Mouse (Mus musculus) kidney, postnatal 0 days (tissue): ENCODE data around the gene Yy1. TPM values are rescaled to one million over a fixed set of nuclear protein-coding genes. Genes with fewer than 3 reads are reported as not detected.

ENCODE experiments used
- ATAC-seq: fragments of 200-750 bp; cut with Nextera tagmentation; replicated peaks from 2 replicates; pipeline ENCODE4 v1.8.0; 2017; ENCODE audit warnings: low read depth, moderate number of reproducible peaks, moderate TSS enrichment, moderate library complexity; ENCODE audit not compliant: low FRiP score
- DNase-seq: peaks from one replicate; pipeline ENCODE4 v3.0.0-alpha.2; 2016; ENCODE audit warnings: low spot score
- H3K27ac ChIP-seq: fragments of 300-500 bp; sonication (generic); 2 replicates; pipeline ENCODE4 v1.5.1; 2014; ENCODE audit warnings: mild to moderate bottlenecking
- H3K27me3 ChIP-seq: fragments of 300-500 bp; sonication (generic); 2 replicates; pipeline ENCODE4 v1.6.1; 2014; ENCODE audit warnings: low read length, mixed read lengths; ENCODE audit not compliant: insufficient read depth
- H3K36me3 ChIP-seq: fragments of 300-500 bp; sonication (generic); 2 replicates; pipeline ENCODE4 v1.6.1; 2014; ENCODE audit warnings: low read length, mixed read lengths; ENCODE audit not compliant: insufficient read depth
- H3K4me1 ChIP-seq: fragments of 300-500 bp; sonication (generic); replicated peaks from 2 replicates; pipeline ENCODE4 v1.6.1; 2014; ENCODE audit warnings: antibody characterized with exemption, low read length, mixed read lengths; ENCODE audit not compliant: insufficient read depth
- H3K4me2 ChIP-seq: fragments of 300-500 bp; sonication (generic); 2 replicates; pipeline ENCODE4 v1.6.1; 2014; ENCODE audit warnings: mild to moderate bottlenecking, low read length, moderate library complexity, mixed read lengths
- H3K4me3 ChIP-seq: fragments of 300-500 bp; sonication (generic); replicated peaks from 2 replicates; pipeline ENCODE4 v1.5.1; 2014; ENCODE audit warnings: low read depth, low read length
- H3K9ac ChIP-seq: fragments of 300-500 bp; sonication (generic); 2 replicates; pipeline ENCODE4 v1.6.1; 2014; ENCODE audit warnings: low read depth, low read length
- H3K9me3 ChIP-seq: fragments of 300-500 bp; sonication (generic); replicated peaks from 2 replicates; pipeline ENCODE4 v1.6.1; 2016; ENCODE audit warnings: low read length, inconsistent platforms, mixed read lengths
- CTCF ChIP-seq: IDR thresholded peaks from 2 replicates; pipeline ENCODE4 v1.5.1; 2016; ENCODE audit warnings: antibody characterized with exemption, low read depth, mild to moderate bottlenecking, moderate library complexity
- WGBS: fragments of 180-500 bp; shearing (Covaris S2); extraction: QIAGEN DNeasy Blood & Tissue Kit; methylation state at CpG from one replicate; pipeline ENCODE4 v1.1.7; 2014; 5-methylcytosine and 5-hydroxymethylcytosine counted together
- polyA plus RNA-seq: library from polyadenylated mRNA; unstranded; fragments of >200 nt; fragmentation: Nextera tagmentation; extraction: Ambion mirVana; gene quantifications from 2 replicates; pipeline ENCODE4 v1.2.1, GENCODE M21; 2015

Gene Yy1
- polyA plus RNA-seq, 1 experiment from 2014 or later, result 17.3 TPM

DNA sequence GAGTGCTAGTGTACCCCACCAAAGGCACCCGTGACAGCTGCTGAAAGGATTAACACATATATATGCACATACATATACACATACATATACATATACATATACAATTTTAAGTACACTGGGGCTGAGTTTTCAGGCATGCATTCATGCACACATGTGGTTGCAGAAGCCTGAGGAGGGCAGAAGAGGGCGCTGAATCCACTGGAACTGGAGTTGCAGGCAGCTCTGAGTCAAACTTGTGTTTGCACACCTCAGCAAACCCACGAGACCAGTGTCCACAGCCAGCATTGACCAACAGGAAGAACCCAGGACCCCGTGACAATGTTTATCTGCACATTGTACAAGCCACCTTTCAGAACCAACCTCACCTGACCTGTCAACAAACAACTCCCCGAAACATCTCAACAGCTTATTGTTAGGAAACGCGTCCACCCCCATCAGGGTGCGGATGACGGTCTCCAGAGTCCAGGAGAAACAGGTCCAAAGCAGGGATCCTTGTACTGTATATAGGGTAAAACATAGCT lies 32.2 kb upstream of the Yy1 start:
- Histone ChIP-seq H3K9ac (no peak overlapping the region), H3K36me3 (no peaks in the 10 kb centered on the region), H3K4me3 (no peak overlapping the region), H3K27me3 (no peaks in the 10 kb centered on the region), H3K4me2 (no peak overlapping the region), H3K9me3 (no peaks in the 10 kb centered on the region), H3K4me1 (0 out of 2 replicates have a peak, but pooled peaks cover 3% of the 10 kb centered on the region), H3K27ac (peak overlapping the region; percentile 25; the same call in 1 of the 2 replicates)
- peak; percentile 55 for TF ChIP-seq CTCF
- DNase-seq (peak; percentile 39), ATAC-seq (no peak)
- 71% methylated on average over 9 of the region's 9 CpGs for WGBS

DNA sequence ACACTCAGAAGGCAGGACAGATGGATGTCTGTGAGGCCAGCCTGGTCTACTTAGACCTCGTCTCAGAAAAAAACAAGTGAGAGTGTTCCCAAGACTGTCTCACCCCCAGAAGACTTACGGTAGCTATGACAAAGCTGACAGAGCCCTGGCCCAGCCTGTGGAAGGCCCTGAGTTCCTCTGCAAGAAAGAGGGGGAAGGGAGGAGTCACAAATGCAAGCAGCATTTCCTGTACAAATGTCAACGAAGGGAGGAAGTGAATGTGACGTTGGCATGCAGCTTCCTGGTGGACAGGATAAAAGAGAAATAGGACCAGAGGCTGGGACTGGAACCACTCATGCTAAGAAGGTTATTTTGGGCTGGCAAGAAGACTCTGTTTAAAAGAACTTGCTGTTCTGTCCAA lies 31.6 kb upstream of the Yy1 start:
- no peak for TF ChIP-seq CTCF
- no peak overlapping the region for H3K4me3 ChIP-seq
- H3K27me3 ChIP-seq, result no peaks in the 10 kb centered on the region
- H3K9ac ChIP-seq, result no peak overlapping the region
- 43% methylated on average over 4 of the region's 4 CpGs for WGBS
- no peaks in the 10 kb centered on the region for H3K36me3 ChIP-seq
- DNase-seq (peak; percentile 70), ATAC-seq (no peak)
- 0 out of 2 replicates have a peak, but pooled peaks cover 3% of the 10 kb centered on the region for H3K4me1 ChIP-seq
- H3K9me3 ChIP-seq, result no peaks in the 10 kb centered on the region
- H3K4me2 ChIP-seq, result no peak overlapping the region
- peak overlapping the region; percentile 25; the same call in 1 of the 2 replicates for H3K27ac ChIP-seq

DNA sequence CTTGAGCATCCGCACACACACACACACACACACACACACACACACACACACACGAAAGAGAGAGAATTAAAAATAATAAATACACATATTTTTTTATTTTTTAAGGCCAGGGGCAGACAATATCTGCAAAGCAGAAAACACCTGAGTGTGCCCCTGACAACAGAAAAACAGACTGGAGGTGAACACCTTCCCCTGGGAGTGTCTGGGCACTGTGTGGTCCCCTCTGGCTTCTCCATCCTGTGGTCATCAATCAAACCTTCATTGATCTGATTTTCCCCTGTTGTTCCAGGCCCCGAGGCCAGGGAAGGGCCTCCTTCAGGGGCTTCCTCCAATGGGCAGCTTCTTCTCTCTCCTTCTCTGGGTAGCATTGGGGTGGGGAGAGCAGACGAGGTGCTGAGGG lies 31.1 kb upstream of the Yy1 start:
- WGBS, result 66% methylated on average over 4 of the region's 4 CpGs
- no peak overlapping the region for H3K4me3 ChIP-seq
- ATAC-seq, result no peak
- H3K27ac ChIP-seq, result no peak overlapping the region
- H3K36me3 ChIP-seq, result no peaks in the 10 kb centered on the region
- peaks cover 3% of the 10 kb centered on the region; the same call in 1 of the 2 replicates for H3K4me1 ChIP-seq
- H3K4me2 ChIP-seq, result no peak overlapping the region
- no peaks in the 10 kb centered on the region for H3K9me3 ChIP-seq
- H3K27me3 ChIP-seq, result no peaks in the 10 kb centered on the region
- no peak for TF ChIP-seq CTCF
- DNase-seq, result no peak
- no peak overlapping the region for H3K9ac ChIP-seq

DNA sequence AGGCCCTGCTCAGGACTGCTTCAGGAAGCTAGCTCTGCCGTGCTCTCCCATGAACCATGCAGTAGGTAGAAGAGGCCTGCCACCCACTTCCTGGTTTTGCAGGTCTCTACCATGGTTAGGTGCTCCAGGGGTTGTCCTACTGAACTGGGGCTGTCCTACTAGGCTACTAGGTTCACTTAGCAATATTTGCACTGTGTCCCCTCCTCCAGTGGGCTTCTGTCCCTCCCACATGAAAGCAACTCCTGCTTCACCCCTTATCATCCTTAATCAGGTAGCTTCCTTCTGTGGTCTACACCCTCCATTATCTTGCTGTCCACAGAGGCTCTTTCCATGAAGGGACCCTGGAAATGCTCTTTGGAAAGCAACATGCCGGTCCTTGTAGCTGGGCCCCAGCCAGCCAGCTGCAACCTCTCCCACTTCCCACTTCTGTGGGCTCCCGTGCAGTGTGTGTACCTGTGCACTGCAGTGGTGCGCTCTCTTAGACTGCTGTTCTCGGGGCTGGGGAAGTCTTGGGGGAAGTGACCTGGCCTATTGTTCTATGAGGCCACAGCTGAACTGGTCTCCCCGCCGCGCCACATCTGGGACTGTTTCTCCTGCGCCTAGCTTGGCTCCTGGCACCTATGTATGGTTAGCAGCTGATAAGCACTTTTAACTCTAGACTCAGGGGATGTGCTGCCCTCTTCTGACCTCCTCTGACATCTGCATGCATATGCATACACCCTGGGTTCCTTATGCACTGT lies 29.5 kb upstream of the Yy1 start:
- Histone ChIP-seq H3K36me3 (no peaks in the 10 kb centered on the region), H3K27me3 (no peaks in the 10 kb centered on the region), H3K4me3 (no peak overlapping the region), H3K9ac (no peak overlapping the region), H3K4me1 (peaks cover 3% of the 10 kb centered on the region; the same call in 1 of the 2 replicates), H3K4me2 (no peak overlapping the region), H3K9me3 (no peaks in the 10 kb centered on the region), H3K27ac (no peak overlapping the region)
- ATAC-seq, result no peak
- peak; percentile 56 for TF ChIP-seq CTCF
- WGBS, result 73% methylated on average over 9 of the region's 9 CpGs
- DNase-seq, result peak; percentile 27

DNA sequence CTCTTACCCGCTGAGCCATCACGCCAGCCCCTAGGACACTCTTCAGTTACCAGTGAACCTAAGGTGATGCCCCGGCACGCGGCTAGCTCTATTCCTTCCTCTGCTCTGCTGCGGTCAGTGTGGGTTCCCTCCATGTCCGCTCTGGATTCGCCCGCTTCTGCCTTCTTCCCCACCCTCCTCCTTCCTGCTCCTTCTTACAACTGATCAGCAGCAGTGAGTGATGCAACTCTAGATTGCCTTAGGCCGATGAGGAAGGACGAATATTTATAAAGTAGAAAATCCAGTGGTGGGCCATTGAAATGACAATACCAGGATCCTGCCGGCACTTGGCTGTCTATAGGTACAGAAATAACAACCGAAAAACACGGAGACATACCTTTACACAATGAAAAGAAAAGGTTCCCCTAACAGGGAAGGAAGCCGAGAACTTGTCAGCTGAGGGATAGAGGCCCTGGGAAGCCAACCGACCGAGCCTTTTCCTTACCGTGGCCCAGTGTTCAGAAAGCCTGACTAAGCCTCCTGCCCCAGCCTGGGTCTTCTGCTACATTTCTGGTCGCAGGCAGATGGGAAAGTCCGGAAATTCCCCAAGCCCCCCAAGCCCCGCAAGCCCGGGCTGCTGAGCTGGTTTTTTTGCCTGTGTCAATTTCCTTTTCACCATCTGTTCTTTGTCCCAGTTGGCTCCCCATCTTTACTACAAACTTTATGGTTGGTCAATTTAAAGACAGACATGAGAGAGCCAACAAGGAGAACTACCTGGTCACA lies 27.7 kb upstream of the Yy1 start:
- no peak for TF ChIP-seq CTCF
- Histone ChIP-seq H3K27me3 (no peaks in the 10 kb centered on the region), H3K9ac (peak overlapping the region; percentile 55), H3K9me3 (no peaks in the 10 kb centered on the region), H3K4me3 (peak overlapping the region; percentile 30), H3K36me3 (no peaks in the 10 kb centered on the region), H3K4me1 (peaks cover 3% of the 10 kb centered on the region; the same call in 1 of the 2 replicates), H3K27ac (peak overlapping the region; percentile 88), H3K4me2 (peak overlapping the region; percentile 68)
- whole genome bisulfite sequencing, result 62% methylated on average over 22 of the region's 22 CpGs
- ATAC-seq (no peak), DNase-seq (peak; percentile 20)

DNA sequence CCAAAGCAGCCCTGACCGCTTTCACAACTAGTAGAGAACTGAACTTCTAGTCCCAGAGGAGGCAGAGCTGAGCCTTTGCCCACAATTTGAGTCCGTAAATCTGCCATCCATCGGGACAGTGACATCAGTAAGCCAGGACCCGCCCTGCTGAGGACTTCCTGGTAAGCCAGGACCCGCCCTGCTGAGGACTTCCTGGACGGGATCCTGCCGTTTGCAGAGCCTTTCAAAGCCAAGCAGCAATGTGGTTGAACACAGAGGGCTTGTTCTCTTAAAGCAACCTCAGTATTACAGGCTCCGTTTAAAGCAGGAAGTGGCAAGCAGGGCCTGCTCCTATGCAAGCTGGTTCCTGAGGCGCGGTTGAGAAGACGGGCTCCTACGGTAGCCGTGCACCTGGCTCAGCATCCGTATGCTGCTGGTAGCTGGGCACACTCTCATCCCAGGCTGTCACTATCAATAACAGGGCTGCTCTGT lies 27.0 kb upstream of the Yy1 start:
- Histone ChIP-seq H3K36me3 (no peaks in the 10 kb centered on the region), H3K9ac (peak overlapping the region; percentile 55), H3K27me3 (no peaks in the 10 kb centered on the region), H3K4me1 (peaks cover 3% of the 10 kb centered on the region; the same call in 1 of the 2 replicates), H3K4me2 (peak overlapping the region; percentile 68), H3K4me3 (peak overlapping the region; percentile 30), H3K9me3 (no peaks in the 10 kb centered on the region), H3K27ac (peak overlapping the region; percentile 88)
- peak; percentile 92 for DNase-seq
- 0 out of 2 replicates have a peak, but pooled peaks have one; percentile 24 for TF ChIP-seq CTCF
- peak; percentile 80 for ATAC-seq
- WGBS, result 4% methylated on average over 14 of the region's 14 CpGs
